Mouse (Mus musculus): Measurements from ENCODE around the gene Tbx10.
"Not testable (repeated sequence)": the region's sequence is repeated elsewhere in the genome, so short reads cannot be mapped to it uniquely, and the experiment has no call there.

Tbx10 gene

GRCm38 (mm10) chr19:4003641-4004040 lies 11.1 kb downstream of the Tbx10 start:
- DNase-seq (ENCODE audit: low spot score in 2 of 2): no peak

- no peak for DNase-seq (ENCODE audit: low spot score in 2 of 2)
Measured at GRCm38 (mm10) chr19:4004331-4004730, 11.8 kb downstream of the Tbx10 start.

GRCm38 (mm10) chr19:4005091-4005490 lies 12.5 kb downstream of the Tbx10 start:
- no peak for DNase-seq (ENCODE audit: low spot score in 2 of 2)

DNA sequence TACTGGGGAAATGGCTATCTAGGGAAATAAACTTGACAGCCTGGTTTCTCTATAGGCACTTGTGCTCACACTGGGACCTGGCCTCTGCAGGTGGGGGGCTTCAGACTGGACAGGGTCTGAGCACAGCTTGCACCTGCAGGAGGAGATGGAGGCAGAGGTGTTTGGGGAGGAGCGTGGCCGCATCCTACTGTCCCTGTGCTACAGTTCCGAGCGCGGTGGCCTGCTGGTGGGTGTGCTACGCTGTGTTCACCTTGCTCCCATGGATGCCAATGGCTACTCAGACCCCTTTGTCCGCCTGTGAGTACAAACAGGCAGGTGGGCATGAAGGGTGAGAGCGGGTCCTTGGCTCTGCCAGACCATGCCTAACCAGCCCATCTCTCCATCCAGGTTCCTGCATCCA lies 13.4 kb downstream of the Tbx10 start:
- no peak for DNase-seq (ENCODE audit: low spot score in 2 of 2)

DNA sequence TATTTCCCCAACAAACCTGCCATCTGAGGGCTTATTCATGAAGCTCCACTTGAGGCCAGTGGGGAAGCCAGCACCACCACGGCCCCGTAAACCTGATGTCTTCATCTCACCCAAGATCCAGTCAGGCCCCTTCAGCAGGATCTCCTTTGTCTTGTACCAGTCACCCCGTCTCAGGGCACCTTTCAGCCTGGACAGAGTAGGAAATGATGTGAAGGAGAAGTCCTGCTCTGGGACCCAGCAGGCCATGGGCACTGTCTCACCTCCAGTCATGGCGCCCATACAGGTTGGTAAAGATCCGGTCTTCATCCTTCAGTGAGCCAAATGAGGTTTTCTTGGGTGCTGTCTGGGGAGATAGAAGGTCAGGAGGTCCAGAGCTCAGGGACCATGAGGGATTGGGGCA lies 18.5 kb downstream of the Tbx10 start:
- no peak for DNase-seq (ENCODE audit: low spot score in 2 of 2)

- peak; percentile 97 to 99 for DNase-seq (ENCODE audit: low spot score in 2 of 2)
Measured at GRCm38 (mm10) chr19:4012432-4013022, 20.0 kb downstream of the Tbx10 start, which contains the start of gene Ndufv1. TSS of gene Ndufv1 (minus strand) at chr19:4012806.

- DNase-seq (ENCODE audit: low spot score in 2 of 2): no peak
Measured at GRCm38 (mm10) chr19:4013066-4013465, 20.5 kb downstream of the Tbx10 start.

DNA sequence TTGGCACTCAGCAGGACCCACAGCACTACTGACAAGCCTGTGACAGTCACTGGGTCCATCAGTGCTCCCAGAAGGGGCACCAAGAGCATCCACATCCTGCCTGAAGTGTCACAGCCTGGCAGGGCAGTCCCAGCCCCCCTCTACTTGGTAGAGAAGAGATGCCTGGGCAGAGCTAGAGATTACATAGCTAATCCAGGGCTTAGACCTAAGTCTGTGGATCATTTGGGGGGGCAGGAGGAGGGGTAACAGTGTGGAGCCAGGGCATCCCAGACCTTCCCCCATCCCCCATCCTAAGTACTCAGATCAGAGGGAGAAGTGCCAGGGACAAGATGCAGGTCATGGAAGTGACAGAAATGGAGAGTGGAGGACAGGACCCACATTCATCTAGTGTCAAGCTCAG lies 22.2 kb downstream of the Tbx10 start:
- DNase-seq (ENCODE audit: low spot score in 2 of 2): no peak

GRCm38 (mm10) chr19:4015635-4016034 lies 23.1 kb downstream of the Tbx10 start:
- no peak for DNase-seq (ENCODE audit: low spot score in 2 of 2)

DNA sequence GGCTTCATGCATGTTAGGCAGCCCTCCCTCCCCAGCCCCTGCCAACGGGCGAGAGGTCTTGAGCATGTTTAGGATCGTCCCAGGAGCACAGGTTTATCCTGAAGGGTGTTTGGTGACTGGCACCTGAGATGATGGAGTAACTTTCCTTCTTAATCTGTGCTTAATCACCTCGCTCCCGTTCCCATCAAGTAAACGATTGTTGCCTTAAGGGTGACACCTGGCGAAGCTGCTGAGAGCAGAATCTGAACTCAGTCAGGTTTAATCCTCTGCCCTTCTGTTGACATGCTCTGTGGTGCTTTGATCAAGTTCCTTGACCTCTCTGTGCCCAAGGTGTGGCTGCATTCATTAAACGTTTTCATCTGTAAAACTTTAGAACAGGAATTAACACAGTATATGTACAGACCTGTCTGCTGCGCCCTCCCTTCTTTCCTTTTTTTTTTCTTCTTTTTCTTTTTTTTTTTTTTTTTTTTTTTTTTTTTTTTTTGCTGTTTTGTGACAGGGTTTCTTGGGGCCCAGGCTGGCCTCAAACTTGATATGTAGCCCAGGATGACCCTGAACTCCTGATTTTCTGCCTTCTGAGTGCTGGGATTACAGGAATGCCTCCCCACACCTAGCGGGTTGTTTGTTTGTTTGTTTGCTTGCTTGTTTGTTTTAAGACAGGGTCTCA lies 25.5 kb downstream of the Tbx10 start:
- no peak for DNase-seq (ENCODE audit: low spot score in 2 of 2)

DNA sequence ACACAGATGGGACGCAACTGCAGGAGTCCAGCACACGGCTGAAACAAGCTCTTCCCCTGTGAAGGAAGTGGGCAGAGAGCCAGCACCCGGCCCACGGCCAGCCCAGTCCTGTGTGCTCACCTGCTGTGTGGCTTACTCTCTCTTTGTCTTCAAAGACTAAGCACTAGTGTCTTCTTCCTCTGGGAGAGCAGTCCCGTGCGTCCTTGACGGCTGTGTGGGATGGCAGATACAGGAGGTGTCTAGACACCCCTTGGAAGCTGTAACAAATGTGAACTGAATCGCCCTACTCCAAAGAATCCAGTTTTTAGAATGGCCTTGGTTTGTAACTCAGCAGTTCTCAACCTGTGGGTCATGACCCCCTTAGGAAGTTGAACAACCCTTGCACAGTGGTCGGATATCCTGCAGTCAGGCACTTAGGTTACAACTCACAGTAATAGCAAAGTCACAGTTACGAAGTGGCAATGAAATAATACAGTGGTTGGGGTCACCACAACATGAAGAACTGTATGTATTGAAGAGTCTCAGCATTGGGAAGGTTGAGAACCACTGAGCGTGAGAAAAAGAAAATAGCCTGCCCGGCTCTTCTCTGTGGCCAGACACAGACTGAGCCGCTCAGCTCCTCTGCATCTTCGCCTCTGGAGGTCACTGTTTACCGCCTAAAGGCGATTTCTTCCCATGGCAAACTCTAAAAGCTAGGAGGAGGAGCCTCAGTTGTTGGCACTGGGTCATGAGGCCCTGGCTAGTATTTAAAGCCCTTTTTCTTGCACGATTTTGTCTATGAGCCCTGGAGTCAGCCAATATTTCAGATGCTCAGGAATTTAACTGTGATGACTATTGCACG lies 26.4 kb downstream of the Tbx10 start:
- DNase-seq (ENCODE audit: low spot score in 2 of 2): peak; percentile 68 to 87

DNA sequence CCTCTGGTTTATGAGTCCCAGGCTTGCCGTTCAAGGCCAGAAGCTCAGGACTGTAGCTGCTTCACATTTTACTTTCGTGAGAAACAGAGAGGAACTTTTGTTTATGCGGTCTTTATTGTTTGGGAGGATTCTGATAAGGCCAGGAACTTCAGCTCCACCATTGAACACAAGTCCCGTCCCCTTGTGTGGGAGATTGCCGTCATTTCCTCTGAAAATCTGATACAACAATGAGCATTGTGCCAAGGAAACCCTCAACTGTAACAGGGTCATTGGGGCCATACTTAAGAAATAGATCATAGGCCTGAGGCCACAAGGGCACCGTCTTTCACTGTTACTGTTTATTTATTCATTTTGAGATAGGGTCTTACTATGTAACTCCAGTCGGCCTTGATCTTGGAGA lies 30.6 kb downstream of the Tbx10 start:
- no peak for DNase-seq (ENCODE audit: low spot score in 2 of 2)

DNA sequence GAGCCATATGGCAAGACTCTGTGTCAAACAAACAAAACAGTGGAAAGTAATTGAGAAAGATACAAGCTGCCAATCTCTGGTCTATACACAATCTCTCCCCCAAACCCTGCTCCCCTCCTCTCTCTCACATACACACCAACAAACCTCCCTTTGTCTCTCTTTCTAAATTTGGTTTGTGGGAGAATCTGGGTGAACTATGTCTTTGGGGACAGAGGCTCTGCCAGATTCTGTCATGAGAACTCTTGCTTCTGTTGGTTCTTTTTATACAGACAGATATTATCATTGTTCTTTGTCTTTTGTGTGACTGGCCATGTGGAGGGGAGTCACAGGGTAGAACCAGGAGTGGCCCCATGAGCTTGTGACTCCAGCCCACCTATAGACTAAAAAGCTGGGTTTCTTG lies 35.0 kb downstream of the Tbx10 start:
- no peak for DNase-seq (ENCODE audit: low spot score in 2 of 2)

GRCm38 (mm10) chr19:4032668-4033067 lies 40.1 kb downstream of the Tbx10 start:
- no peak for DNase-seq (ENCODE audit: low spot score in 2 of 2)

- DNase-seq (ENCODE audit: low spot score in 2 of 2): no peak
Measured at GRCm38 (mm10) chr19:4033298-4033697, 40.7 kb downstream of the Tbx10 start.

- no peak for DNase-seq (ENCODE audit: low spot score in 2 of 2)
Measured at GRCm38 (mm10) chr19:4033742-4034141, 41.2 kb downstream of the Tbx10 start.

GRCm38 (mm10) chr19:4036327-4037045 lies 43.9 kb downstream of the Tbx10 start:
- no peak for DNase-seq (ENCODE audit: low spot score in 2 of 2)

DNA sequence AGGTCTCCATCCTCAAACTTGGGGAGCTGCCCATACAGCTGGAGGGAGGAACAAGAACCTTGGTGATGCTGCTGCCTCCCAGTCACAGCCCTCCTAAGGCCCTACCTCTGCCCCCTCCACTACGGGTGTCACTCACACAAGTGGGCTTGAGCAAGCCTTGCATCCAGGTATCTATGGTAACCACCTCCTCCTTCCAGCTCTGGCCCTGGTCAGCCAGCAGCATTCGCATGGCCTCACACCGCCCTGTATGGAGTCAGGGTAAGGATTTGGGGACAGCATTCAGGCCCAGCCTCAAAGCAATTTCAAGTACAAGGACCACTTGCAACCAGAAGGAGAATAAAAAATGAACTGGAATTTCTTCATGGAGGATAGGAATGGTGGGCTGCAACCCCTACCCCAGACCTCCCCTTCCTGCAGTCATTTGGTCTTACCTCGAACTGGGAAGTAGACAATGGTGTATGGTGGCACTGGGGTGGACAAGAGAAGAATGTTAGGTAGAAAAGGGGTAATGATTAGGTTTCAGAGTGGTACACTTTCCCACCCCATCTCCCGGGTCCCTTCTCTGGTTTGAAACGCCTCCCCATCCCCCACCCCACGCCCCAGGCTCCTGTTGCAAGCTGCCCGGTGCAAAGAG lies 44.7 kb downstream of the Tbx10 start:
- not testable (repeated sequence) for DNase-seq (ENCODE audit: low spot score in 2 of 2)

- DNase-seq (ENCODE audit: low spot score in 2 of 2): peak; percentile 86 to 87
Measured at GRCm38 (mm10) chr19:4037788-4038232, 45.3 kb downstream of the Tbx10 start, which contains the start of gene Gstp1. TSS of gene Gstp1 (minus strand) at chr19:4037985.

DNA sequence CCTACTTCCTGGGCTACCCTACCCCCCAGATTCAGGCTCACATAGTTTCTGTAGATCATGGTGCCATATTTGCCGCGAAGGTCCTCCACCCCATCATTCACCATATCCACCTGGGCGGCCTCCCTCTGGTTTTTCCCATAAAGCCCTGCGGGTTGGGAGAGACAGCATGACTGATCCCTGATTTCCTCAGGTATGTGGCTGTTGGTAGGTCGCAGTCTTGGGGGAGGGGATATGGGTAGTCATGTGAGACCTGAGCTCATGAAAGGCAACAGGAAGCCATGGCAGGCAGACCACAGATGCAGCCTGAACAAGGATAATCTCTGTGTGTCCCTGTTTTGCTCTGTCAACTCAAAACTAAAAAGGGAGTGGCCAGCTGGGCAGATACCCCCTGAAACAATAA lies 48.4 kb downstream of the Tbx10 start:
- not testable (repeated sequence) for DNase-seq (ENCODE audit: low spot score in 2 of 2)

- not testable (repeated sequence) for DNase-seq (ENCODE audit: low spot score in 2 of 2)
Measured at GRCm38 (mm10) chr19:4041500-4041899, 48.9 kb downstream of the Tbx10 start.

All from frontal cortex, postnatal 36 days (tissue).